Mouse (Mus musculus) limb, embryonic 12.5 days (tissue): ENCODE measurements around the gene Camsap2. TPM values are rescaled to one million over a fixed set of nuclear protein-coding genes. Genes with fewer than 3 reads are reported as not detected.

Experiments
- ATAC-seq: fragments of 200-750 bp; cut with Nextera tagmentation; 2 replicates; pipeline ENCODE4 v1.8.0; 2017; ENCODE audit warnings: low read depth, moderate TSS enrichment; ENCODE audit not compliant: insufficient number of reproducible peaks, insufficient read depth, low FRiP score, low TSS enrichment
- H3K27ac ChIP-seq: fragments of 300-500 bp; sonication (generic); 2 replicates; pipeline ENCODE4 v1.5.1; 2016; ENCODE audit warnings: mild to moderate bottlenecking, moderate library complexity
- H3K27me3 ChIP-seq: fragments of 300-500 bp; sonication (generic); 2 replicates; pipeline ENCODE4 v1.6.1; 2016; ENCODE audit warnings: mild to moderate bottlenecking, moderate library complexity
- H3K36me3 ChIP-seq: fragments of 300-500 bp; sonication (generic); 2 replicates; pipeline ENCODE4 v1.6.1; 2016; ENCODE audit warnings: mild to moderate bottlenecking, moderate library complexity
- H3K4me1 ChIP-seq: fragments of 300-500 bp; sonication (generic); replicated peaks from 2 replicates; pipeline ENCODE4 v1.6.1; 2016
- H3K4me2 ChIP-seq: fragments of 300-500 bp; sonication (generic); 2 replicates; pipeline ENCODE4 v1.6.1; 2016; ENCODE audit warnings: mild to moderate bottlenecking, moderate library complexity
- H3K4me3 ChIP-seq: fragments of 300-500 bp; sonication (generic); replicated peaks from 2 replicates; pipeline ENCODE4 v1.5.1; 2016; ENCODE audit warnings: mild to moderate bottlenecking
- H3K9ac ChIP-seq: fragments of 300-500 bp; sonication (generic); replicated peaks from 2 replicates; pipeline ENCODE4 v1.6.1; 2016; ENCODE audit warnings: mild to moderate bottlenecking, moderate library complexity
- H3K9me3 ChIP-seq: fragments of 300-500 bp; sonication (generic); 2 replicates; pipeline ENCODE4 v1.6.1; 2016; ENCODE audit warnings: mild to moderate bottlenecking, moderate library complexity
- WGBS: fragments of 180-500 bp; shearing (Covaris S2); methylation state at CpG from one replicate; pipeline ENCODE4 v1.1.7; 2016; 5-methylcytosine and 5-hydroxymethylcytosine counted together
- polyA plus RNA-seq: library from polyadenylated mRNA; unstranded; fragments of >200 nt; fragmentation: Nextera tagmentation; extraction: Ambion mirVana; gene quantifications from 2 replicates; pipeline ENCODE4 v1.2.1, GENCODE M21; 2016

Gene Camsap2
- polyA plus RNA-seq, 1 experiment from 2014 or later, result 15.6 TPM

GRCm38 (mm10) chr1:136316317-136316716, 29.6 kb downstream of the Camsap2 start:
- H3K4me2 ChIP-seq, result no peak overlapping the region
- no peak overlapping the region for H3K27ac ChIP-seq
- no peaks in the 10 kb centered on the region for H3K27me3 ChIP-seq
- H3K36me3 ChIP-seq, result peaks cover 12% of the 10 kb centered on the region; the same call in 1 of the 2 replicates
- H3K9ac ChIP-seq, result no peak overlapping the region
- H3K4me1 ChIP-seq, result peaks cover 6% of the 10 kb centered on the region; the same call in 1 of the 2 replicates
- ATAC-seq, result no peak
- H3K4me3 ChIP-seq, result no peak overlapping the region
- no peaks in the 10 kb centered on the region for H3K9me3 ChIP-seq

- H3K4me3 ChIP-seq, result no peak overlapping the region
- no peak overlapping the region for H3K4me2 ChIP-seq
- ATAC-seq, result no peak
- H3K27me3 ChIP-seq, result no peaks in the 10 kb centered on the region
- no peak overlapping the region for H3K9ac ChIP-seq
- peaks cover 7% of the 10 kb centered on the region; the same call in 1 of the 2 replicates for H3K4me1 ChIP-seq
- 83% methylated on average over 5 of the region's 5 CpGs for WGBS
- no peaks in the 10 kb centered on the region for H3K36me3 ChIP-seq
- H3K9me3 ChIP-seq, result no peaks in the 10 kb centered on the region
- H3K27ac ChIP-seq, result no peak overlapping the region
Observed at GRCm38 (mm10) chr1:136309193-136309592, 36.7 kb downstream of the Camsap2 start.

GRCm38 (mm10) chr1:136306424-136306823, 39.5 kb downstream of the Camsap2 start:
- H3K4me3 ChIP-seq, result no peak overlapping the region
- H3K4me2 ChIP-seq, result no peak overlapping the region
- peaks cover 7% of the 10 kb centered on the region; the same call in 1 of the 2 replicates for H3K4me1 ChIP-seq
- no peak for ATAC-seq
- 83% methylated on average over 3 of the region's 3 CpGs for WGBS
- H3K27me3 ChIP-seq, result no peaks in the 10 kb centered on the region
- H3K27ac ChIP-seq, result no peak overlapping the region
- H3K36me3 ChIP-seq, result peaks cover 15% of the 10 kb centered on the region
- H3K9me3 ChIP-seq, result no peaks in the 10 kb centered on the region
- H3K9ac ChIP-seq, result no peak overlapping the region

- no peaks in the 10 kb centered on the region for H3K4me1 ChIP-seq
- H3K27me3 ChIP-seq, result no peaks in the 10 kb centered on the region
- H3K9ac ChIP-seq, result no peak overlapping the region
- H3K4me3 ChIP-seq, result no peak overlapping the region
- no peak overlapping the region for H3K27ac ChIP-seq
- H3K36me3 ChIP-seq, result peaks cover 11% of the 10 kb centered on the region; the same call in 1 of the 2 replicates
- no peak overlapping the region for H3K4me2 ChIP-seq
- no peak for ATAC-seq
- no peaks in the 10 kb centered on the region for H3K9me3 ChIP-seq
Observed at GRCm38 (mm10) chr1:136293961-136294360, 51.9 kb downstream of the Camsap2 start.

- H3K9me3 ChIP-seq, result no peaks in the 10 kb centered on the region
- no peaks in the 10 kb centered on the region for H3K27me3 ChIP-seq
- H3K4me3 ChIP-seq, result no peak overlapping the region
- H3K27ac ChIP-seq, result no peak overlapping the region
- peaks cover 17% of the 10 kb centered on the region for H3K36me3 ChIP-seq
- no peak overlapping the region for H3K4me2 ChIP-seq
- 83% methylated on average over 1 of the region's 1 CpGs for WGBS
- no peaks in the 10 kb centered on the region for H3K4me1 ChIP-seq
- no peak for ATAC-seq
- no peak overlapping the region for H3K9ac ChIP-seq
Observed at GRCm38 (mm10) chr1:136289803-136290202, 56.1 kb downstream of the Camsap2 start.

- no peak for ATAC-seq
- Histone ChIP-seq H3K4me3 (no peak overlapping the region), H3K9me3 (no peaks in the 10 kb centered on the region), H3K36me3 (peaks cover 93% of the 10 kb centered on the region), H3K9ac (no peak overlapping the region), H3K4me2 (no peak overlapping the region), H3K27me3 (no peaks in the 10 kb centered on the region), H3K4me1 (no peaks in the 10 kb centered on the region), H3K27ac (no peak overlapping the region)
- WGBS, result 83% methylated on average over 8 of the region's 8 CpGs
Observed at GRCm38 (mm10) chr1:136277366-136277765, 68.5 kb downstream of the Camsap2 start.

- Histone ChIP-seq H3K4me3 (no peak overlapping the region), H3K36me3 (peaks cover 49% of the 10 kb centered on the region), H3K4me1 (no peaks in the 10 kb centered on the region), H3K27me3 (peaks cover 6% of the 10 kb centered on the region), H3K27ac (no peak overlapping the region), H3K9ac (no peak overlapping the region), H3K9me3 (no peaks in the 10 kb centered on the region), H3K4me2 (no peak overlapping the region)
- no peak for ATAC-seq
- whole genome bisulfite sequencing, result 85% methylated on average over 7 of the region's 7 CpGs
Observed at GRCm38 (mm10) chr1:136268224-136268623, 77.7 kb downstream of the Camsap2 start.

GRCm38 (mm10) chr1:136266127-136266526, 79.8 kb downstream of the Camsap2 start:
- peaks cover 27% of the 10 kb centered on the region for H3K27me3 ChIP-seq
- 56% methylated on average over 6 of the region's 6 CpGs for WGBS
- H3K4me2 ChIP-seq, result no peak overlapping the region
- H3K9ac ChIP-seq, result no peak overlapping the region
- no peak overlapping the region for H3K27ac ChIP-seq
- H3K9me3 ChIP-seq, result no peaks in the 10 kb centered on the region
- no peak for ATAC-seq
- H3K36me3 ChIP-seq, result peaks cover 28% of the 10 kb centered on the region
- H3K4me3 ChIP-seq, result no peak overlapping the region
- no peaks in the 10 kb centered on the region for H3K4me1 ChIP-seq

GRCm38 (mm10) chr1:136263355-136263754, 82.5 kb downstream of the Camsap2 start:
- Histone ChIP-seq H3K9ac (no peak overlapping the region), H3K4me3 (no peak overlapping the region), H3K27ac (no peak overlapping the region), H3K4me1 (peaks cover 14% of the 10 kb centered on the region), H3K9me3 (no peaks in the 10 kb centered on the region), H3K27me3 (peaks cover 55% of the 10 kb centered on the region), H3K36me3 (peaks cover 7% of the 10 kb centered on the region; the same call in 1 of the 2 replicates), H3K4me2 (no peak overlapping the region)
- 78% methylated on average over 5 of the region's 5 CpGs for WGBS
- no peak for ATAC-seq

GRCm38 (mm10) chr1:136260635-136261238, 85.2 kb downstream of the Camsap2 start, which contains the start of gene Gpr25:
Gene Gpr25, minus strand, starts transcription at chr1:136260873.
- H3K27me3 ChIP-seq, result peaks cover 75% of the 10 kb centered on the region
- H3K9me3 ChIP-seq, result no peaks in the 10 kb centered on the region
- peaks cover 15% of the 10 kb centered on the region for H3K4me1 ChIP-seq
- WGBS, result 5% methylated on average over 26 of the region's 28 CpGs
- H3K4me2 ChIP-seq, result peak within 1 kb of the TSS; percentile 95
- H3K27ac ChIP-seq, result no peak within 1 kb of the TSS
- peak within 1 kb of the TSS; percentile 66 for H3K9ac ChIP-seq
- peak within 1 kb of the TSS; percentile 60 for H3K4me3 ChIP-seq
- ATAC-seq, result peak; percentile 49; the same call in 1 of the 2 replicates
- no peaks in the 10 kb centered on the region for H3K36me3 ChIP-seq

- Histone ChIP-seq H3K9ac (peak overlapping the region; percentile 66), H3K4me2 (peak overlapping the region; percentile 95), H3K4me3 (peak overlapping the region; percentile 60), H3K27me3 (peaks cover 79% of the 10 kb centered on the region), H3K4me1 (peaks cover 20% of the 10 kb centered on the region), H3K9me3 (no peaks in the 10 kb centered on the region), H3K36me3 (no peaks in the 10 kb centered on the region), H3K27ac (no peak overlapping the region)
- peak; percentile 60 for ATAC-seq
- WGBS, result under 1% methylated on average over 86 of the region's 95 CpGs
Observed at GRCm38 (mm10) chr1:136259893-136260634, 85.8 kb downstream of the Camsap2 start.
